Mouse (Mus musculus): ENCODE measurements around the gene Cypt2.
"Not testable (repeated sequence)": the region's sequence is repeated elsewhere in the genome, so short reads cannot be mapped to it uniquely, and the experiment has no call there.

Gene Cypt2

DNA sequence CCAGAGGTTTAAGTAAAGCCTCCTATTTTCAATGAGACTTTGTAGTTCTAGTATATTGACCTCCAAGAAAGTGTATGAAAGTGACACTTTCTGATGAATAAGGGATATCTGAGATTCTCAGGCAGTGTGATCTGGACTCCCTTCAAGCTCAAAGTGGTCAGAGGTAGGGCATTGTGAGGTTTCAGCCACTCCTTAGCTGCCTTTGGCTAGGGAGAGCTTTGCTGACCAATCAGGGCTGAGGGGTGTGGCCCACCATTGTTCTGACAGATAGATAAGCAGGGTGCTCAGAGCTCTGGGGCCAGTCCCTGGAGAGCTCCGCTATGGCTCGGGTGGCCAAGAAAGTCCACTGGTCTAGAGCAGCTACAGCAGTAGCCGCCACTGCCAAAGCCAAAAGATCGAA, at the start of gene Cypt2:
Gene Cypt2, plus strand, starts transcription at position 301 of the 400 bp plus-strand sequence.
- DNase-seq (ENCODE audit: low read depth, low spot score), result not testable (repeated sequence)

DNA sequence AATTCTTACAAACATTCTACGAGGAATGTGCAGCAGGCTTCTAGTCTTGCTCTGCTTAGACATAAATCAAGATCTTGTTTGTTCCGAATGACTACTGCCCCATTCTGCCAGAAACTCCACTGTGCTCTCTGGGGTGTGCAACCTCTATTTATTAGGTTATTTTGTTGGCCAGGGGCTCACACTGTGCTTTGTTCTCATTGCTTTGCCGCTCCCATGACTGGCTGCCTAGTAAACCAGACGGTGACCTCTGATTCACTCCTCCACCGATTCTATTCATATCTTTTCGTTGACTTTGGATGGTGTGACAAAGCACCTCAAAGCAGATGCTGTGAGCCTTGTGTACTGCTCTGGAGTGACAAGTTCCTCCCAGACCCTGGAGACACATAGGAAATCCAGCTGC, 46.7 kb downstream of the Cypt2 start:
- no peak for DNase-seq (ENCODE audit: low read depth, low spot score)

Data from 3T3-L1 (cell line).